Mouse (Mus musculus): Measurements from ENCODE around the gene Obp2b. TPM values are rescaled to one million over a fixed set of nuclear protein-coding genes. Genes with fewer than 3 reads are reported as not detected.
"Not testable (repeated sequence)": the region's sequence is repeated elsewhere in the genome, so short reads cannot be mapped to it uniquely, and the experiment has no call there.

Obp2b gene
- total RNA-seq (2021): not detected
- long read RNA-seq, experiment 1: 0 reads
- long read RNA-seq, experiment 2: 0 reads

DNA sequence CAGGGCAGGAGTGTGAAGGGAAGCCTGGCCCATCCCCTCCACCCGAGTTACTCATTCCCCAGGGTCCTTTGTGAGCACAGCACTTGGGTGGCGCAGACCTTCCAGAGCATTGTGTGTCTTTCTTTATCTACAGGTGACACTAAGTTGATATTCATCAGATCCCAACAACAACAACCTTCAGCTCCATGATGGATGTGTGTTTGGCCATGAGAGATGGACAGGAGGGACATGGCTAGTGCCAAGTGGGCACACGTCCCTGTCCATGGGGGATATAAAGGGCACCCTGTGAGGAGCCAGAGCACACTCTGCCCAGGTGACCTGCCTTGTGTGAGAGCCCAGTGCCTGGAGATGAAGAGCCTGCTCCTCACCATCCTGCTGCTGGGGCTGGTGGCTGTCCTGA, at the start of gene Obp2b:
TSS of gene Obp2b (plus strand) at position 301 of the 400 bp plus-strand sequence.
- DNase-seq (ENCODE audit: low spot score in 2 of 2): not testable (repeated sequence)

DNA sequence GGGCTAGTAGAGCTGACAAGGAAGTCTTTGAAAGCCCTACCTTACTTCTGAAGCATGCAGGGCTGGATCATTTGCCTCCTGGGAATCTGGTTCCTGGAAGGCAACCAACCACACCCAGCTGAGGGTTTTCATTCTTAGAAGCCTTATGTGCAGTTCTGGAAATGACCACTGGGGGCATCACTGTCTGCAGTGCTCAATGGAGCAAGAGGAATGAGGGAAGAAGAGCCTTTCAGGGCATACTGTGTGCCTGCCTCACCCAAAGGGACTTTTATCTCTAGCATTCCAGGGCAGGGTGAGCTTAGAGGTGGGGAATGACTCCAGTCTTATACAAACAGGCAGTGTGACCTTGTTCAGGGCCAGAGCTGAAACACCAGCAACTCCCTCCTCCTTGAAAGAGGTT, 42.2 kb upstream of the Obp2b start:
- DNase-seq (ENCODE audit: low spot score in 2 of 2): peak; percentile 61 to 73

DNA sequence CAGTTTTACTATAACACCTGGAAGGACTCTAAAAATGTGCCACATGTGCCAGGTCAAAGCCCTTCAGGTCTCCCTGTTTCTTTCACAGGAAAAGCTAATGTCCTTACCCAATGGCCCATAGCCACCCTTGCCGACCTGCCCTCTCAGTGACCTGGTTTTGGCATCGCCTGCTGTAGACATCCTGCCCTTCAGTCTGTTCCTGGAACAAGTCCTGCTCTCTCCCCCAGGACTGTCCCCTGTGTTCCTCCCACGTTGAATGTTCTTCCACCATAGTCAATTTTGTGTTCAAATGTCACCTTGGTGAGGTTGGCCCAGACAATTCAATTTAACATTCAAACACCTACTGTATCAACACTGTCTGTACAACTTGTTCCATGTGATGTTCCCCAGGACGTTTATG, 39.9 kb upstream of the Obp2b start:
- DNase-seq (ENCODE audit: low spot score in 2 of 2): peak in 1 of 2 experiments; percentile 40

DNA sequence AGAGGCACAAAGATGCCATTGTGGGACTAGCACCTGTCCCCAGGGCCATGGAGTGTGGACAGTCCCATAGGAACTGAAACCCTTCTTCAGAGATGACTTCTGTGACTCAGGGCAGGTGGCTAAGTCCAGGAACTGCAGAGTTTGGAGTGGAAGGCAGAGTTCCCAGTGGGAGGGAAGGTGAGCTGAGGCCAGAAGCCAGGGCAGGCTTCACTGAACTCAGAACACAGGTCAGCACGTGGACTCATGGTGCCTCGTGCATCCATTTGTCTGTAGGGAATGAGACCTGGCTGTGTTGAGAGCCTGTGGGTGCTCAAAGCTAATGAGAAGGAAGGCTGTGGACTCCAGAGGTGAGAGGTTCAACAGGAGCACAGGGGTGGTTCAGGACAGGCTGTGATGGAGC, 38.1 kb upstream of the Obp2b start:
- no peak for DNase-seq (ENCODE audit: low spot score in 2 of 2)

DNA sequence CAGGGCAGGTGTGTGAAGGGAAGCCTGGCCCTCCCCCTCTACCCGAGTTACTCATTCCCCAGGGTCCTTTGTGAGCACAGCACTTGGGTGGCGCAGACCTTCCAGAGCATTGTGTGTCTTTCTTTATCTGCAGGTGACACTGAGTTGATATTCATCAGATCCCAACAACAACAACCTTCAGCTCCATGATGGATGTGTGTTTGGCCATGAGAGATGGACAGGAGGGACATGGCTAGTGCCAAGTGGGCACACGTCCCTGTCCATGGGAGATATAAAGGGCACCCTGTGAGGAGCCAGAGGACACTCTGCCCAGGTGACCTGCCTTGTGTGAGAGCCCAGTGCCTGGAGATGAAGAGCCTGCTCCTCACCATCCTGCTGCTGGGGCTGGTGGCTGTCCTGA, 37.1 kb upstream of the Obp2b start, which contains the start of gene Obp2a:
TSS of gene Obp2a (plus strand) at position 301 of the 400 bp plus-strand sequence.
- DNase-seq (ENCODE audit: low spot score in 2 of 2): not testable (repeated sequence)

DNA sequence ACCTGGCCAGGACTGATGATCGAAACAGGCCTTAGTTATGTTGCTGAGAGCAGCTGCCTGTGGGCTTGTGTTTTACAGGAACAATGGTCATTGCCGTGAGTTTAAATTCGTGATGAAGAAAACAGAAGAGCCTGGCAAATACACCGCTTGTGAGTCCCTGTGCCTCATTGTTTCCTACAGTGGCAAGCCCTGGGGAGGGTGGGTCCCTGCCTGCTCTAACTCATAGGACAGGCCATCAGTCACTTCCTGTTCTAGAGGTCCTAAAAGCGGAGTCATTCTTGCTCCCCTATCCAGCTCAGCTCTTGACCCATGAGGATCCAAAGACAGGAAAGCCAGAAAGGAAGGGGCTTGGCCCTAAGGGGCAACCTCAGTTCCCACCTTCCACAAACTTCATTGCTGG, 35.8 kb upstream of the Obp2b start:
- no peak for DNase-seq (ENCODE audit: low spot score in 2 of 2)

DNA sequence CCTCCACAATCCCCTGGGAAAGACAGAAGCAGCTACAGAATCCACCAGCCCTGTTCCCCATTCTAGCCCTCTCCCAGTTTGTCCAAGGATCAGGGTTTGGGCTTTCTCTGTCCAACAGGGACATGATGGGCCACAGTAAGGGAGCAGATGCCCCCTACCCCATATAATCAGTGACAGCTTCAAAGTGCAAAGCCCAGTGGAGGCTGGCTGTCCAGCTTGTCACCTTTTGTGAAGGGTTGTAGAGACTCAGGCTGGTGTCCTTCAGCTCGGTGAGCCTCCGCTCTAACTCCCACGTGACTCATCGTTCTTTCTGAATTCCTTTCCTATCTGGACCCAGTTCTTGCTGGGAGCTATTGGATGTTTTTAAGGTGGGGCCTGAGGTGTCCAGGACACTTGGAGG, 33.1 kb upstream of the Obp2b start:
- DNase-seq (ENCODE audit: low spot score in 2 of 2): no peak

DNA sequence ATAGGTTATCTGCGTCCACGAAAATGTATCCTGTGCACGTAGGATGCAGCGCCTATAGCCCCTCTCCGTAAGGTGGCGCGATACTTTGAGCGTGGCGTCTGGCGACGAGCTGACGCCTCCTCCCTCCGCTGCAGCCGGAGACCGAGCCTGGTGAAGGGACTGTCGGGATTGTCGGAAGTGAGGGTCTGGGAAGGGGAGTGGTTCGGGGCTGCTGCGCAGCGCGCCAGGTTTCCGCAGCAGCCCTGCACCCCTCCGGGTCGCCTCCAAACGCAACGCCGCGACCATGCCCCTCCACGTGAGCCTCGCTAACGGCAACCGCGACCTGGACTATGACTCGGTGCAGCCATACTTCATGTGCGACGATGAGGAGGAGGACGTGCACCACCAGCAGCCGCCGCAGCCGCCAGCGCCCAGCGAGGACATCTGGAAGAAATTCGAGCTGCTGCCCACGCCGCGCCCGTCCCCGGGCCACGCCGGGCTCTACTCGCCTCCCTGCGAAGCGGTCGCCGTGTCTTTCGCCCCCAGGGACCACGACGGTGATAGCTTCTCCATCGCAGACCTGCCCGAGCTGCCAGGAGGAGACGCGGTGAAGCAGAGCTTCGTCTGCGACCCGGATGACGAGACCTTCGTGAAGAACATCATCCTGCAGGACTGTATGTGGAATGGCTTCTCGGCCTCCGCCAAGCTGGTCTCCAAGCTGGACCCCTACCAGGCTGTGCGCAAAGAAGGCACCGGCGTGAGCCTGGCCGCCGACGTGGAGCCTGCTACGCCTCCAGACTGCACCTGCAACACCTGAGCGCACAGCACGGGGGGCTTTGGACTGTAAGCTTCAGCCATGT, 29.9 kb upstream of the Obp2b start, which contains the start of gene Bmyc:
TSS of gene Bmyc (plus strand) at position 97 of the 839 bp plus-strand sequence.
- peak; percentile 63 to 76 for DNase-seq (ENCODE audit: low spot score in 2 of 2)

DNA sequence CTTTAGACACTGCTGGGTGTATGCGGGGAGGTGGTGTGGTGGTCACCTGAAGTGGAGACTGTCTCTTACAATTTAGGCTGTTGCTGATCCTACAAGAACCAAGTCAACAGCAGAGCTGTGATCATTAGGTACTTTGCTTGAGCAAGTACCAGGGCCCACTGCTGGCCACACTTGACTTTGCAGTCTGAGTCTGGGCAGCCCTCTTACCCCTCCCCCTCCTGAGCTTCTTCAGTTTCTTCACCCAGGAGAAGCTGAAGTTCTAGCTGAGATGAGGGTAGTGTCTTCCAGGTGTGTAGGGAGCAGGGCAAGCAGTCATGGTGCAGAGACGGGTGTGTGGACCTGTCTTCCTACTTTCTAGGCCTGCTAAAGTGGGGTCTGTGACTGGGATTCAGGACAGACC, 28.7 kb upstream of the Obp2b start:
- no peak for DNase-seq (ENCODE audit: low spot score in 2 of 2)

DNA sequence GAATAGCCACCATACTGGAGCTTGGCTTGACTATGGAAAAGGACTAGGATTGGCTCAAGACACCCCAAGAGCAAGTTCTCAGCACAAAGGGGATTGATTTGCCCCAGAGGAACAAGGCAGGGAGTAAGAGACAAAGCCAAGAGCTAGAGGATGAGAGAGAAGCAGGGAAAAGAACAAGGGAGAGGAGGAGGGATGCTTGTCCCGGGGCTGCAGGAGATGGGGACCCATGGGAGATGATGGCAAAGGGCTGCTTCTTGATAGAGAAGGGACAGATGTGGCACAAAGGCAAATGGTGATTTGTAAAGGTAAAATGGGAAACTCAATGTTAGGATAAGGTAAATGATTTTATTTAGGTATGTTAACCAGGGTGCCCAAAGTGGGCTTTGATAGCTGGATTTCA, 27.8 kb upstream of the Obp2b start:
- not testable (repeated sequence) for DNase-seq (ENCODE audit: low spot score in 2 of 2)

DNA sequence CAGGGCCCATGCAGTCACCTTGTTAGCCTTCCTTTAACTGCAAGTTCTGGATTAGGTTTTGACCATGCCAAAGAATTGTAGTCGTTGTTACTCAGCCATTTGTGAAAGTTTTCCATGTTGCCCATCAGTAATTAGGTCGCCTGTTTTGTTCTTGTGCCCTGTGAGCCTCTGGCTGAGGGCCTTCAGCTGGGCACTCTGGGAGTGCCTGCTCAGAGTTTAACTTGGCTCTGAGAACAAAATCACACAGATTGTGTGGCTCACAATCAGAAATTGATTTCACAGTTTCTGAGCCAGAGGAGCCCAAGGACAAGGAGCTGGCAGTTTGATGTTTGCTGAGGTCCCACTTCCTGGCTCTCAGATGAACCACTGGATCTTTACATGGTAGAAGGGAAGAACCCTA, 27.0 kb upstream of the Obp2b start:
- not testable (repeated sequence) for DNase-seq (ENCODE audit: low spot score in 2 of 2)

DNA sequence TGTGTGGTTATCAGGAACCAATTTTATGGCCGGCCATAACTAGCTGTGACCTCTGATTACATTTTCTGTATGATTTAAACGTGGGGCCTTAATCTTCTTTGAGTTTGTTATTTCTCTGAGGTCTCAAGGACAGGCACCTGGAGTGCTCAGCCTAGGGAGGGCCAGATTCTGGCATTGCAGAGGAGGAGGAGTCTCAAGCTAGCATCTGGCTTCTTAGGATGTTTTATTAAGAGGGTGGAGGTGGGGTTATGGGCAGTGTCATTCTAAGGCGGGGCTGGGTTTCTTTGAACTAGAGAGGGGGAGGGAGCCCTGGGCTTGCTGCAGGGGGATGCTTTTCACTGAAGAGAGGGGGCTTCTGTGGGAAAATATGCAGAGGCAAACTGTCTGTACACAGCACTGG, 25.2 kb upstream of the Obp2b start:
- DNase-seq (ENCODE audit: low spot score in 2 of 2): not testable (repeated sequence)

DNA sequence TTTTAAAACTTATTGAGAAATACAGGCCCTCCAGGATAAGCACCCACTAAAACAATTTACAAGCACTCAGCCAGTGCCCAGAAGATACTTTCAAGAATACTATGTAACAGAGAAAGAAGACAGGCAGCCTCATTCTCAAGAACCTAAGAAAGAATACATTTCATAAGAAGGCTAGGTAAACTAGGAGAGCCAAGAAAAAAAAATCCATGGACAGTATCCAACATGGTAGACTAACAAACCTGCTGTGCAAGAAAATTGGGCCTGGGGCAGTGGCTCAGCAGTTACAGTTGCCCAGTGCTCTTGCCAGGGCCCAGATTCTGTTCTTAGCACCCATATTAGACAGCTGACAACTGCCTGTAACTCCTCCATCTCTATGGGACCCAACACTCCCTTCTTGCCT, 19.6 kb upstream of the Obp2b start:
- no peak for DNase-seq (ENCODE audit: low spot score in 2 of 2)

DNA sequence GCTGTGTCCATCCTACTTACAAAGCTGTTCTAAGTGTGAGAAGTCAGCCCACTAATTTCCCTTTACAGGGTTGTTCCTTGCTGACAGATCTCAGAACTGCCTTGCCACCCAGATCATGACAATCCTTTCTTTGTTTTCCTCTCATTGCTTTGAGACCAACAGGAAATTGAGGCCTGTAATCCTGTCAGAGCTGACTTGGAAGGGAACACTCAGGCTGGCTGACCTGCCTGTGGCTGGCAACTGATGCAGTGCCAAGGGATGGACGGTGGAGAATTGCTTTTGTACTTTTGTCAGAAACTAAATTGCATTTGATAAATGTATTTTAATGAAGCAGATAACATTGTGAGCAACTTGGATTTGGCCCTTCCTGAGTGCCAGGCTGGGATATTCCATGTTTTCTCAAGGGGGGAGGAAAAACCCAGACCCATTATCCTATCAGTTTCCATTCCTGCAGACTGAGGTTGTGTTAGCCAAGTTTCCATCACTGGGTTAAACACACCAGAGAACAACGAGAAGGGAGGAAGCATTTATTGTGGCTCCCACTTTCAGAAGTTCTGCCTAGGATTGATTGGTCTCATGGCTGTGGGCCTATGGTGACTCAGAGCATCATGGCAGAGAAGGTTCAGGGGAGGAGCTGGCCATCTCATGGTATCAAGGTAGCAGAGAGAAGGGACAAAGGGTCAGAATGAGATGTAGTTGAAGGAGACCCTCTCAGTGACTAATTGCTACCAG, 3.4 kb upstream of the Obp2b start:
- DNase-seq (ENCODE audit: low spot score in 2 of 2): no peak

DNA sequence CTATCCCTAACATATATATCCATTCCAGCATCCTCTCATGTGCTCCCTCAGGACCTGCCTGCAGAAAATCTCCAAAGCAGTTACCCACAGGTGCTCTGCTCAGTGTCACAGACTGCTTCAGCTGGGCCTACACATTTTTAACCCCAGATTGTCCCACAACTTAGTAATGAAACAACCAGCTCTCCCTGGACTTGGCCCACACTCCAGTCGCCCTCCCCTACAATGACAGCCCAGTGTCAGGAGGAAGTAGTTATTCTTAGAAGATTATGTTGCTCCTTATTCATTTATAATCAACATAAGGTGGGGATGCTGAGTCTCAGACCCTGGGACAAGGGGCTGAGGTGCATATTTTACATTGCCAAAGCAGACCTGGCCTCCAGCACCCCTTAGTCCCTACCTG, 4.9 kb downstream of the Obp2b start:
- DNase-seq (ENCODE audit: low spot score in 2 of 2): no peak

DNA sequence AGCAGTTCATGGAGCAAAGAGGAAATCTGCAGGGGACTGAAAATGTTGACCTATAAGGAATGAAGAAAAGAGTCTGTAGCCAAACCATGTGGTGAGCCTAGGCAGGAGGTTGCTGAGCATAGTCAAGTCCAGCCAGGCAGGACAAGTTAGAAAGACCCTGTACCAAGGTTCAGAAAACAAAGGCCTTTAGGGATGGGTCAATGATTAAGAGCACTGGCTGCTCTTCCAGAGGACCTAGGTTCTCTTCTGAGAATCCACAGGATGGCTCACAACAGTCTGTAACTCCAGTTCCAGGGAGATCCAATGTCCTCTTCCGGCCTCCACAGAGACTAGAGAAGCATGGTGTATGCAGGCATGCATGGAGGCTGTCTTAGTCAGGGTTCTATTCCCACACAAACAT, 17.4 kb downstream of the Obp2b start:
- no peak for DNase-seq (ENCODE audit: low spot score in 2 of 2)

DNA sequence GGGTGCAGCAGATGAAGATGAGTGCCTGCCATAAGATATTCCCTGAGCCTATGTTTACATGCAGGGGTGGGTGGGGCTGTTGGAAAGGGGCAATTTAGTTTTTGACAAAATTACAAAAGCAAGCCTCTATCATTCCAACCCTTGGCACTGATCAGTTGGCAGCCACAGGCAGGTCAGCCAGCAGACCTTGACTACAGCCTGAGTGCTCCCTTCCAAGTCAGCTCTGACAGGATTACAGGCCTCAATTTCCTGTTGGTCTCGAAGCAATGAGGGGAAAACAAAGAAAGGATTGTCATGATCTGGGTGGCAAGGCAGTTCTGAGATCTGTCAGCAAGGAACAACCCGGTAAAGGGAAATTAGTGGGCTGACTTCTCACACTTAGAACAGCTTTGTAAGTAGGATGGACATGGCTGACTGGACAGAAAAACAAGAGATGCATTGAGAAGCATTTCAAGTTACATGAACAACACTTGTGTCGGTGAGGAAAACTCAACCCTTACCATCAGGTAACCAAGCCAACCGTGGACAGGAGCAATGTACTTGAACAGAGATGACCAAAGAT, 21.3 kb downstream of the Obp2b start:
- DNase-seq (ENCODE audit: low spot score in 2 of 2): no peak

DNA sequence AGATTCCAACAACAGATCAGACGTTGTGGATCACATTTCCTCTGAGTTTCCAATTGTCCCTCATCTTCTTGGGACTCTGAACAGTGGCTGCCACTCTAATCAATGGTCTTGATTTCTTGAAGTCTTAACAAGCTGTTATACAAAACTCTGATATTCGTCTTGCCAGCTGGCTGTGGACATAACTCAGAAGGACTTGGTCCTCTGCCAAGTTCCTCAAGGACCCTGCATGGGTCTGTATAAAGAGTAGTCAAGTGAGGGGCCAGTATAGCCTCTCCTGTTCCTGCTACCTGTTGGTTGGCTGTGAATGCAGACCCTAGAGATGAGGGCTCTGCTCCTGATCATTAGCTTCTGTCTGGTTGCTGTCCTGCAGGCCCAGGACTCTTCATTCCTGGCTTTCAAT, 28.5 kb downstream of the Obp2b start, which contains the start of gene Lcn3:
TSS of gene Lcn3 (plus strand) at position 301 of the 400 bp plus-strand sequence.
- no peak for DNase-seq (ENCODE audit: low spot score in 2 of 2)

DNA sequence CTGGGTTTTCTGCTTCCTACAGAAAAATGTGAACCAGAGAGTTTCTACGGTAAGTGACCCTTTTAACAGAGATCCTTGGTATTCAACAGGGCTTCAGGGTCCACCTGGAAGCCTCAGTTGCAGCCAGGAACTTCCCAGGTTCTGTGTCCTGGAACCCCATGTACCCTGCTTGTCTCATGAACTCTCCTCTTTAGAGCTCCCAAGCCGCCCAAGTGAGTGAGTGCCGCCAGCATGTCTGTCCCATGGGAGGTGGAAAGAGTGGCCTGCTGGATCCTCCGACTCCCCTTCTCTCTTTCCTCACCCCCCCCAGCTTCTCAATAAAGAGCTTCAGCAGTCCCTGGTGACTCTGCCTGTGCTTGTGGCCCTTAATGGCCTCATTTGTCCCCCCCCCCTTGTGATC, 31.0 kb downstream of the Obp2b start:
- no peak for DNase-seq (ENCODE audit: low spot score in 2 of 2)

DNA sequence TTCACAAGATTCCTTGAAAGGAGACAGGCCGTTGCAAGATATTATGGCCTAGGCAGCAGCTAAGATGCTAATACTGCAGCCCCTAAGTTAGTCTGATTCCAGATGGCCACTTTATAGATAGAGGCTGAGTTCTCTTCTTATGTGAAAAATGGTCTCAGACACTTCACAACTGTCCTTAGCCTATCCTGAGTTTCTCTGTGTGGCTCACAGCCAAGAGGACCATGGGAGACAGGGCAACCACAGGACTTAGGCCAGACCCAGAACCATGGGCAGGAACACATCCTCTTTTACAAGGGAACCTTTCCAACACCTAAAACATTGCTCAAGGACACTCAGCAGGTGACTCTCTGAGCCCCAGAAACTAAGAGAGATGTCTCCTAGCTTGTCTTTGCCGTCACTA, 36.7 kb downstream of the Obp2b start:
- no peak for DNase-seq (ENCODE audit: low spot score in 2 of 2)

DNA sequence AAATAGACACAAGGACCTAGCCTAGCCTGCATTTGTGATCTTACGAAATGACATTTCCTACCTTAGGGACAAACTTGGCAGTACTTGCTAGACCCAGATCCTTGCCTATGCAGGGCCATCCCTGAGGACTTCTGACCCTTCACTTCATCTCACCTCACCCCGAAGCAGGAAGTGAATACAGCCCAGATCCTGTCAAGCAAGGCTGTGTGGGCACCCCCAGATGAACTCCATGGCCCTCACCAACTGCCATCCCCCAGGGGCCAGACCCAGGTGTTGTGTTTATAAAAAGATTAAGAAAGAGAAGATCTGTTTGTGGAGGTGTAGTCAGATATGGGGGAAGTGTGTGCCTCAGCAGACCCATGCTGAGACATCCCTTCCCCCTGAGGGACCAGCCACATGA, 37.8 kb downstream of the Obp2b start:
- DNase-seq (ENCODE audit: low spot score in 2 of 2): no peak

DNA sequence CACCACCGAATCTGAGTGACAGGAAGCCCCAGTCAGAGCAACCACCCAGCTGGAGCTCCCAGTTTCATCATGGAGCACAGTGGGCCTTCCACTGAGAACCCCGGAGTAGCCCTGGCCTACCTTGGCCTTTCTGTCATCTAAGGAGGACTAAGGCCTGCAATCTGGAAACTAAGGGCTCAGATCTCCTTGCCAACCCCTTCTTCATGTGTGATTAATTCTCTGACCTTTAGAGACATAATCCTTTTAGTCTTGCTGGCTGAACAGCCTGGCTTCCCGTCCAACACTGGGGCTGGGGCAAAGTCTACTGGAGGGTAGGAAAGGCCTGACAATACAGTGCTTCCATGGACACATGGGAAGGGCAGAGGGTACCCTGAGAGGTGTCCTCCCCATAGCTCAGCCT, 39.2 kb downstream of the Obp2b start:
- no peak for DNase-seq (ENCODE audit: low spot score in 2 of 2)

All from adrenal gland, adult 18-20 months (tissue).